Mouse (Mus musculus): Measurements from ENCODE around the gene Phgdh. TPM values are rescaled to one million over a fixed set of nuclear protein-coding genes. Genes with fewer than 3 reads are reported as not detected.

Phgdh gene
- polyA plus RNA-seq, 1 experiment from 2014 or later: 267 TPM

DNA sequence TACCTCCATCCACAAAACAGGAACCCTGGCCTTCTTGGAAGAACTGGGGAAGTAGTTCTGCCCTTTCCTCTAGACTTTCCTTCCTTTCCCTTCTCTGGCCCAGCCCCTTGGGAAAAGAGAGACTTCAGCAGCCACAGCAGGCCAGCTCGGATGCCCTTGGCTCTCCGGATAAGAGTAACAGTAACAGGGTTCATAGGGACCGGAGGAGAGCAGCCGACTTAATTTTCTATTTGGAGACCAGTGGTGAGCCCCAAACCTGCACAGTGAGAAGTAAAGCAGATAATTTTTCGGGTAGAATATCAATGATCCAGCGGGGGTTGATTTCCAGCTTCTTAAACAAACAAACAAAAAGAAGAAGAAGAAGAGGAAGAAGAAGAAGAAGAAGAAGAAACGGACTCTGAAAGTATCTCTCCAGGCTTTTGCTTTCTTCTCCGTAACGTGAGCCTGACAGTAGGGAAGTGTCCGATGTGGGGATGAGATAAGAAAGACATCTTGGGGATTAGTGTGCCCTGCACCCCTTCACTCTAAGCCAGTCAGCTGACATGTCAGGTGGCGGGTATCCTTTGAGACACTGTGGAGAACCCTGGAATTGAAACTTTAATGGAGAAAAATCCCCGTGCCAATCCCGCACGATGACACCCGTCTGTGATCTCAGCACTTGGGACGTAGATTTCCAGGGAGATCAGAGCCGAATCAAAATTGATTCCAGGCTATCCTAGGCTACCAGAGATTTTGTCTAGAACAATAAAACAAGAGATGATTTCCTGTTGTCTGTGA lies 1.2 kb upstream of the Phgdh start:
- ATAC-seq (ENCODE audit: insufficient number of reproducible peaks, insufficient read depth, low FRiP score, low TSS enrichment): no peak
- Histone ChIP-seq H3K4me3 (no peak overlapping the region), H3K36me3 (no peaks in the 10 kb centered on the region), H3K9me3 (no peaks in the 10 kb centered on the region), H3K27me3 (no peaks in the 10 kb centered on the region), H3K9ac (no peak overlapping the region), H3K4me1 (peaks cover 27% of the 10 kb centered on the region), H3K27ac (no peak overlapping the region), H3K4me2 (replicated peaks) (no peak overlapping the region)
- WGBS: 81% methylated on average over 17 of the region's 17 CpGs

DNA sequence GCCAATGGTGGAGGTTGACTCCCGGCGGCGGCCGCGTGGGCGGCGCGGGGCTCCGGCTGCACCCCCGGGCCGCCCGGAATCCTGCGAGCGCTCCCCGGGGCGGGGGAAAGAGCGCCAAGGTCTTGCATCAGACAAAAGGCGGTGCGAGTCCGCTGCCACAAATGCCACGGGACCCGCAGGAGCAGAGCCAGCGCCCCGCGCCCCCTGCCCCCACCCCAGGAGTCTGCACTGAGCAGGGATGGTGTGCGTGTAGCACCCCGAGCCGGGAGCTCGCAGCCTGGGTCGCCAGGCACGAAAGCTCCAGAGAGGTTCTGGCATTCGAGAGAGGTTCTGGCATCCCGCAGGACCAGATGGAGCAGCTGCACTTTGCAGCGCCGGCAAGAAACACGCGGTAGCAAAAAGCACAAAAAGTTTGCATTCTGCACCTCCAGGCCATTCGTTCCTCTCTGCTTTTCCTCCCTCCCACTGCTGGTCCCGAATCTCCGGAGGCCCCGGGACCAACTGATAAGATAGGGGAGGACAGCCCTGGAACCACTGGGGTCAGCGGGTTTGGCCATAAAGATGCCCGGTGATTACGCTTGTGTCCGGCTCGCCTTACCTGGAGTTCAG lies 589 bp downstream of the Phgdh start:
- peak overlapping the region; percentile 81 for H3K4me2 ChIP-seq (replicated peaks)
- H3K27ac ChIP-seq: peak overlapping the region; percentile 92
- H3K9ac ChIP-seq: peak overlapping the region; percentile 85
- H3K27me3 ChIP-seq: no peaks in the 10 kb centered on the region
- WGBS: under 1% methylated on average over 46 of the region's 46 CpGs
- no peaks in the 10 kb centered on the region; the same call in none of the 2 replicates for H3K36me3 ChIP-seq
- H3K4me3 ChIP-seq: peak overlapping the region; percentile 78
- no peak for ATAC-seq (ENCODE audit: insufficient number of reproducible peaks, insufficient read depth, low FRiP score, low TSS enrichment)
- peaks cover 36% of the 10 kb centered on the region for H3K4me1 ChIP-seq
- no peaks in the 10 kb centered on the region for H3K9me3 ChIP-seq

DNA sequence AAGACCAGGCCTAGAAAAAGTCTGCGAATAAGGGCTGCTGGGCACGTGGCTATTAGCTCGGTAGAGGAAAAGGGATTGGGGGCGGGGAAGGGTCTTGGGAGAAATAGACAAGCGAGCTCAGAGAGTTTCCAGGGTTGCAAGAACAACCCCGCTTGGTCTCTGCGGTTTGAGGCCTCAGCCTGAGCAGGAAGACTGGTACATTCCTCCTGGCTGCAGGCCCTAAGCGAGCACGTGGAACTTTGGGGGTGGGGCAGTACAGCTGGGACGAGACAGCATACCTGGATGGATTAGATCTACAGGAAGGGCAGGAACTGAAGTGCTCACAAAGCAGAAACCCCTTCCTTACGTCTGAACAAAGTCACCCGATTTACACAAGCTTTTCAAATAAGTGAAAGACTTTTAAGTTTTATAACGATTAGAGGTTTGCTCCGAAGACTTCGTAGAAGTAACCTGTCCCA lies 1.2 kb downstream of the Phgdh start:
- H3K36me3 ChIP-seq: peaks cover 4% of the 10 kb centered on the region
- H3K27me3 ChIP-seq: no peaks in the 10 kb centered on the region
- H3K4me3 ChIP-seq: peak overlapping the region; percentile 78
- H3K9ac ChIP-seq: peak overlapping the region; percentile 85
- ATAC-seq (ENCODE audit: insufficient number of reproducible peaks, insufficient read depth, low FRiP score, low TSS enrichment): no peak
- 3% methylated on average over 15 of the region's 15 CpGs for WGBS
- H3K4me1 ChIP-seq: peaks cover 36% of the 10 kb centered on the region
- H3K4me2 ChIP-seq (replicated peaks): peak overlapping the region; percentile 81
- peak overlapping the region; percentile 92 for H3K27ac ChIP-seq
- H3K9me3 ChIP-seq: no peaks in the 10 kb centered on the region

DNA sequence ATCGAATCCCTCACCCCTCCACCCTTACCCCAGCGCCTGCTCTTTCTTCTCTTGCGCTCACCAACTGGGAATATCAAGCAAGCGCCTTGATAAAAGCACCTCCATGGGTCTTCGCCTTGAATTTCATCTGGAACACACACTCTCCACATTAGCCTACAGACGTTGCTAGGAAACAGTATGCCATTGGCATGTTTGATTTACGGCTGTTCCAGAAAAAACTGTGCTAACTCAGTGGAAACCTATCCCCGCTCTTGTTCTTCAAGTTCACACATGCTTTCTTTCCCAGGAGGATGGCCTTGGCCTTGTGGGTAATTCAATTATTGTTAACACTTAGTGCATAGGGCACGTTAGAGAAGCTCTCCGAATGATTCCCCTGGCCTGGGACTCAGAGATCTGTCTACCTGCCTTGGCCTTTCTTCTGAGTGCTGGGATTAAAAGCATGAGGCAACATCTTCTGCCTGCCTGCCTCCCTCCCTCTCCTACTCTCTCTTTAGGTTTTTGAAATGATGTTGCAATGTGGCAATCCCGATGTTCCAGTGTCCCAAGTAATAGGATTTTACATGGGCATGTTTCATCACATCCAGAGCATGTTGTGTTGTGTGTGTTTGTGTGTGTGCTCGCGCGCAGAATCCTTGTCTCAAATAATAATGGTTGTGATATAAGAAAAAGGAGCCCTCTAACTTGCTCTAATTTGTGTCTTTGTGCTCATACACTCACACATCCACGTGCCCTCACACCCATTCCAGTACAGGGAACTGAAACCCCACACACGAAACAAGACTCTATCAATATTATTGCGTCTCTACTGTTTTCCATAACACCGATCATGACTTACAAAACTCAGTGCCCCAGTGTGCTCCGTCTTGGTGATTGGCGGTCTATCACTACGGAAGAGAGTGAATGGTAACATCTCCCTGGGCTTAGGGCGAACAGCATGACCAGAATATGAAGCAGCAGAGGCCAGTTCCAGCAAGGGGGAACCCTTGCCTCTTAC lies 2.8 kb downstream of the Phgdh start:
- no peak for ATAC-seq (ENCODE audit: insufficient number of reproducible peaks, insufficient read depth, low FRiP score, low TSS enrichment)
- Histone ChIP-seq H3K27ac (no peak overlapping the region), H3K9ac (no peak overlapping the region), H3K36me3 (peaks cover 19% of the 10 kb centered on the region), H3K4me2 (replicated peaks) (peak overlapping the region; percentile 81; the same call in 1 of the 2 replicates), H3K4me3 (no peak overlapping the region), H3K27me3 (no peaks in the 10 kb centered on the region), H3K4me1 (peaks cover 36% of the 10 kb centered on the region), H3K9me3 (no peaks in the 10 kb centered on the region)
- WGBS: 73% methylated on average over 22 of the region's 22 CpGs

DNA sequence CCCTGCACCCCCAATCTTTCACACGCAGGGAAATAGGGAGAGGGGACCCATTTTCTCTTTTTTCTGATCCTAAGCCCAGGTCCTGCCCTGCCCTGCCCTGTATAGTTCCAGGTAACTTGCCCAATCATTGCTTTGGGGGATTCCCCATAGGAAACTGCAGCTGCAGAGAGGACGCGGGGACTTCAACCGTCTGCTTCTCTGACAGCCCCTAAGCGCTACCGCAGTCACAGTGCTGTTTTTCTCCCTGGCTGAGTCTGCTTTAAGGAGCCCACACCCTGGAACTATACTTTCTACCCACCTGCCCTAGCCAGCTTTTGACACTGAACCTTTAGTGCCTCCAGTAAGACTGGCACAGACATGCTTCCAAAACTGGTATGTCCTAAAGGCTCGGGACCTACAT lies 3.9 kb downstream of the Phgdh start:
- Histone ChIP-seq H3K4me2 (replicated peaks) (no peak overlapping the region), H3K4me1 (peaks cover 36% of the 10 kb centered on the region), H3K9me3 (no peaks in the 10 kb centered on the region), H3K4me3 (no peak overlapping the region), H3K27me3 (no peaks in the 10 kb centered on the region), H3K36me3 (peaks cover 30% of the 10 kb centered on the region), H3K9ac (no peak overlapping the region), H3K27ac (no peak overlapping the region; the same call in 1 of the 2 replicates)
- no peak for ATAC-seq (ENCODE audit: insufficient number of reproducible peaks, insufficient read depth, low FRiP score, low TSS enrichment)
- WGBS: 80% methylated on average over 7 of the region's 7 CpGs

DNA sequence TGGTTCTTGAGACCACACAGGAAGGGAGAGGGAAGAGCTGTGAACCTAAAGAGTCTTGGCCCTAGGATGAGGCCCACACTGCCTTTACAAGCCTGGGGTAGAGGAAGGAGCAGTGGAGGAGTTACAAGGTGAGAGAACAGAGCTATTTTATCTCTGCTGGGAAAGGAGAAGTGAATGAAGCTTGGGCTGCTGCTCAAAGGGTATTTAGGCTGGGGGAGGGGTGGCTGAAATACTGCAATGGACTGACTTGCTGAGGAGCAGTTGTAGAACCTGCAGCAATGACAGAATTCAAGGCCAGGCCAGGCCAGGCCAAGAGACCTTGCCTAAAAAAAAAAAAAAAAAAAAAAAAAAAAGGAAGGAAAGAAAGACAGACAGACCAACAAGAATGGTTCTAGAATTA lies 4.5 kb downstream of the Phgdh start:
- H3K9me3 ChIP-seq: no peaks in the 10 kb centered on the region
- peaks cover 36% of the 10 kb centered on the region for H3K4me1 ChIP-seq
- ATAC-seq (ENCODE audit: insufficient number of reproducible peaks, insufficient read depth, low FRiP score, low TSS enrichment): no peak
- no peak overlapping the region for H3K27ac ChIP-seq
- H3K4me2 ChIP-seq (replicated peaks): no peak overlapping the region
- H3K36me3 ChIP-seq: peaks cover 35% of the 10 kb centered on the region
- H3K9ac ChIP-seq: no peak overlapping the region
- no peaks in the 10 kb centered on the region for H3K27me3 ChIP-seq
- H3K4me3 ChIP-seq: no peak overlapping the region

DNA sequence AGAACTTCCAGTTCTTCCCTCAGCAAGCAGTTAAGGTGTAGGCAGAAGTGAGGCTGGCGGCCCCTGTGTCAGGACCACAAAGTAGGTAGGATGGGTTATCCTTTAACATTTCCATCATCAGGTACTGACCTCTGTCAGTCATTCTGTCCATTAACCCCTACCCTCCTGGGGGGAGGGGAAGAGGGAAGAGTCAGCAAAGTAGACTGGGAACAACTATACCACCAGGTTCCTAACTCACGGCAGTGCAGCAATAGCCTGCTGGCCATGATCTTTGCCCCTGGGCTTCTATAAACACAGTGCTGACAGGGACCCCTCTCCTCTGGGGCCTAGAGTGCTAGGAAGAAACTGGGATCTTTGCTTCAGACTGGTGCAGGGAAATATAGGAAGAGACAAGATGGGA lies 5.8 kb downstream of the Phgdh start:
- no peaks in the 10 kb centered on the region for H3K9me3 ChIP-seq
- H3K27me3 ChIP-seq: no peaks in the 10 kb centered on the region
- no peak for ATAC-seq (ENCODE audit: insufficient number of reproducible peaks, insufficient read depth, low FRiP score, low TSS enrichment)
- no peak overlapping the region for H3K9ac ChIP-seq
- H3K4me3 ChIP-seq: no peak overlapping the region
- H3K4me1 ChIP-seq: peaks cover 36% of the 10 kb centered on the region
- peaks cover 44% of the 10 kb centered on the region for H3K36me3 ChIP-seq
- no peak overlapping the region for H3K27ac ChIP-seq
- H3K4me2 ChIP-seq (replicated peaks): no peak overlapping the region
- 69% methylated on average over 2 of the region's 2 CpGs for WGBS

DNA sequence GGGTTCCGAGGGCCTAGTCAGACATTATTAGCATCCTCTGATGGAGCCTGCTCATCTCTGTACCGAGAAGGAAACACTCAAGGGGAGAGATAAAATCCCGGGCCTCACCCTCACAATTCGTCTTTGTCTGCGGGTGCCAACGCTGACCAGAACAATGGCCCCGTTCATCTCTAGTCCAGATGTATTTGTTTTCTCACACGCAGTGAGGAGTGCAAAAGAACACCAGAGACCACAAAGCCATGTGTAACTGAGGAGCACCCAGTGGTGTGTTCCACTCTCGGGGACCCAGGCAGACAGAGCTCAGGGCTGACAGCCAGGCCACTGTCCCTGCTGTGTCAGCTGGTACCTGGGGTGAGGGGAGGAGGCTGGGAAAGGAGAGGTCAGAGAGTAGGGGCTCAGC lies 15.6 kb downstream of the Phgdh start:
- H3K9me3 ChIP-seq: no peaks in the 10 kb centered on the region
- no peaks in the 10 kb centered on the region for H3K27me3 ChIP-seq
- peaks cover 75% of the 10 kb centered on the region for H3K36me3 ChIP-seq
- WGBS: 35% methylated on average over 9 of the region's 9 CpGs
- no peak overlapping the region for H3K9ac ChIP-seq
- no peak overlapping the region for H3K4me2 ChIP-seq (replicated peaks)
- H3K27ac ChIP-seq: no peak overlapping the region; the same call in 1 of the 2 replicates
- no peak overlapping the region for H3K4me3 ChIP-seq
- no peaks in the 10 kb centered on the region for H3K4me1 ChIP-seq
- no peak for ATAC-seq (ENCODE audit: insufficient number of reproducible peaks, insufficient read depth, low FRiP score, low TSS enrichment)

DNA sequence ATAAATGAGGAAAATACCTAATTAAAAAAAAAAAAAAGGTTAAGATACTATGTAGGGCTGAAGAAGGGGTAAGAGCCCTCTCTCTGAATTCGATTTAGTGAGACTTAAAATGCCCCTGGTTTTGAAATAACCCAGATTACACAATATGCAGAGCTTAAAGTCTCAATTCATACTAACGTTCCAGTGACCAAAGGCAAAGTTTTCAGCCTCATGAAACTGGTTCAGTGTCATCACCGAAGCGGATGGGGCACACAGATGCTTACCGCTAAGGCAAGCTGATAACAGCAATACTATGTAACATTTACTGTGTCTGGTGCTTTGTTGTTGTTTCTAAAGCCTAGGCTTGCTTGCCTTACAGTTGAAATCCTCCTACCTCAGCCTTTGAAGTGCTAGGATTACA lies 17.6 kb downstream of the Phgdh start:
- no peak overlapping the region for H3K4me3 ChIP-seq
- no peaks in the 10 kb centered on the region for H3K27me3 ChIP-seq
- H3K4me1 ChIP-seq: peaks cover 7% of the 10 kb centered on the region
- H3K36me3 ChIP-seq: peaks cover 64% of the 10 kb centered on the region
- no peak overlapping the region for H3K4me2 ChIP-seq (replicated peaks)
- WGBS: 91% methylated on average over 5 of the region's 5 CpGs
- H3K9ac ChIP-seq: no peak overlapping the region
- no peak for ATAC-seq (ENCODE audit: insufficient number of reproducible peaks, insufficient read depth, low FRiP score, low TSS enrichment)
- no peak overlapping the region for H3K27ac ChIP-seq
- H3K9me3 ChIP-seq: no peaks in the 10 kb centered on the region

DNA sequence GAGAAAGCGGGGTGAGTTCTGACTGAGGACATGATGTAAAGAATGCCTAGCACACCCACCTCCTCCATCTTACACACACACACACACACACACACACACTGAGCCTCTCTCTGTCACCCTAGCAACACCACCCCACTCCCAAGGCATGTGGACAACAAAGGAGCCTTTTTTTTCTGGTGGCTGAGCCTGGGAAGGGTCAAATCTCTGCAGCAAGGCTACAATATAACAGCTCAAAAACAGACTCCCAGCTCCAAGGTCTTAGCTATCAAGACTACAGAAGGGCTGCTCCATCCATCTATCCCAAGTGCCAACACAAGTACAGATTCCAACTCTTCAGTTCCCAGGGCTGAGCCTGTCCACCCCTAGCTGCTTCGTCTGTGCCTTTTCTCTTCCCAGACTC lies 20.6 kb downstream of the Phgdh start:
- H3K9ac ChIP-seq: no peak overlapping the region
- no peaks in the 10 kb centered on the region for H3K27me3 ChIP-seq
- ATAC-seq (ENCODE audit: insufficient number of reproducible peaks, insufficient read depth, low FRiP score, low TSS enrichment): no peak
- no peak overlapping the region for H3K4me2 ChIP-seq (replicated peaks)
- H3K4me3 ChIP-seq: no peak overlapping the region
- H3K36me3 ChIP-seq: peaks cover 65% of the 10 kb centered on the region
- 48% methylated on average over 2 of the region's 2 CpGs for WGBS
- H3K4me1 ChIP-seq: peaks cover 10% of the 10 kb centered on the region
- no peak overlapping the region for H3K27ac ChIP-seq
- H3K9me3 ChIP-seq: no peaks in the 10 kb centered on the region

DNA sequence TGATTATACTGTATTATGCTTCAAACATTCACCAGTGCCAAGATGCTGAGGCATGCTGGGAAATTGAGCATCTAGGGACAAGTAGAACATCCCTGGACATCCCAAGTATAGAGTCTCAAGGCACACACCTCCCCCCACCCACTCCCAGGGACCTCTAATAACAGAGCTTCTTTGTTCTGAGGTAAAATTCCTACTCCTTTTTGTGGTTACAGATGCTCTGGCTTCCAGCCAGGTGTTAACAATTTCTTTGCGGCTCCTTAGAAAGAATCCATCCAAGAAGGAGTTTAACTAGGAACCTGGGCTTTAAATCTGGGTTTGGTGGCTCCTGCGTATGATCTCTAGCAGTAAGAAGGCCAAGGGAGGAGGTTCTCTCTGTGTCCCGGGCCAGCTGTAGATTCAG lies 22.6 kb downstream of the Phgdh start:
- ATAC-seq (ENCODE audit: insufficient number of reproducible peaks, insufficient read depth, low FRiP score, low TSS enrichment): peak; percentile 53; the same call in 1 of the 2 replicates
- peak overlapping the region; percentile 78 for H3K27ac ChIP-seq

More for the DNA sequence above, 22.6 kb downstream of the Phgdh start:
- 41% methylated on average over 3 of the region's 3 CpGs for WGBS
- Histone ChIP-seq H3K4me2 (replicated peaks) (no peak overlapping the region), H3K4me1 (peaks cover 10% of the 10 kb centered on the region), H3K4me3 (no peak overlapping the region), H3K36me3 (peaks cover 55% of the 10 kb centered on the region), H3K9me3 (no peaks in the 10 kb centered on the region), H3K27me3 (no peaks in the 10 kb centered on the region), H3K9ac (no peak overlapping the region)
